In the genomic region with DNA sequence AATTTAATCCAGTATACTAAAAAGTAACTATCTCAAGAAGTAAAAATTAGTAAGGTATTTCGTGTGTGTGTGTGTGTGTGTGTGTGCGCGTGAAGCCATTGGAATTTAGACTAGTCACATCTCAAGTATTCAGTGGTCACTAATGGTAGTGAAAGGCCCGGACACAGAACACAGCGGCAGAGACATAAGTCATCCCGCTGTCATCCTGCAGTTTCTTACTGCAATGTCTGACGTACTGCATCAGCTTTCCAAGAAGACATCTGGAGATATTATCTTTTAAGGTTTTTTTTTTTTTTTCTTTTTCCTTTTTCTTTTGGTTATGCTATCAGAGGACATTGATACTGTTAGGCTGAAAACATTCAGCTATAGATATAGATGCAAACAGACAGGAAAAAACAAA, we compare ENCODE assay signal across 21 mouse cellular contexts.
"Had no signal": no experiment of that assay in that cellular context is flagged by ENCODE, and none has a peak within 500 bp of the region (broad histone marks: within the 10 kb centered on the region; RNA-seq: fewer than 3 reads in every experiment).

No protein-coding gene starts in this region.

- H3K27ac ChIP-seq: liver, embryonic 14.5 days; midbrain, embryonic 10.5 days; midbrain, embryonic 12.5 days; neural tube, embryonic 13.5 days; neural tube, embryonic 15.5 days; stomach, embryonic 15.5 days; stomach, postnatal 0 days had no signal

- H3K4me1 ChIP-seq: midbrain, embryonic 10.5 days; neural tube, embryonic 13.5 days; neural tube, embryonic 15.5 days; stomach, embryonic 15.5 days had no signal

- H3K9ac ChIP-seq: liver, embryonic 14.5 days; lung, embryonic 14.5 days; midbrain, embryonic 12.5 days; neural tube, embryonic 13.5 days; neural tube, embryonic 15.5 days; stomach, embryonic 15.5 days had no signal

- DNase-seq: lung, adult 18-20 months; lung, embryonic 14.5 days; lung, postnatal 10 days; lung, postnatal 4 days; midbrain, embryonic 14.5 days; retina, postnatal 1 day; right cerebral cortex, adult 18-20 months; right cerebral cortex, postnatal 25 days; right cerebral cortex, postnatal 4 days; spleen, adult 18-20 months; thymus, adult 2 months; thymus, postnatal 25 days; thymus, postnatal 4 days had no signal

- H3K27me3 ChIP-seq: megakaryocyte, embryonic 14.5 days; midbrain, embryonic 12.5 days; neural tube, embryonic 13.5 days; neural tube, embryonic 15.5 days; stomach, embryonic 15.5 days had no signal

- H3K36me3 ChIP-seq: stomach, embryonic 15.5 days had no signal

- H3K4me3 ChIP-seq: megakaryocyte, embryonic 14.5 days; midbrain, embryonic 10.5 days; midbrain, embryonic 12.5 days; neural tube, embryonic 13.5 days; neural tube, embryonic 15.5 days; stomach, embryonic 15.5 days had no signal

- H3K4me2 ChIP-seq: lung, embryonic 14.5 days; midbrain, embryonic 12.5 days; neural tube, embryonic 13.5 days; neural tube, embryonic 15.5 days; stomach, embryonic 15.5 days had no signal

- H3K9me3 ChIP-seq: megakaryocyte, embryonic 14.5 days; midbrain, embryonic 10.5 days; midbrain, embryonic 12.5 days; neural tube, embryonic 13.5 days; neural tube, embryonic 15.5 days; stomach, embryonic 15.5 days had no signal
